Mouse (Mus musculus) cerebellum, postnatal 4 days (tissue): Measurements from ENCODE around the gene Ppp1r12c.

Source experiments
- DNase-seq, 2 experiments: peaks; one replicate each; pipeline ENCODE4 v3.0.0; 2022; ENCODE audit warnings: low spot score in 2 of 2, mixed read lengths in 1 of 2

Ppp1r12c gene

GRCm38 (mm10) chr7:4492284-4493224 is 8.9 kb downstream of the Ppp1r12c start:
- DNase-seq, result no peak

DNA sequence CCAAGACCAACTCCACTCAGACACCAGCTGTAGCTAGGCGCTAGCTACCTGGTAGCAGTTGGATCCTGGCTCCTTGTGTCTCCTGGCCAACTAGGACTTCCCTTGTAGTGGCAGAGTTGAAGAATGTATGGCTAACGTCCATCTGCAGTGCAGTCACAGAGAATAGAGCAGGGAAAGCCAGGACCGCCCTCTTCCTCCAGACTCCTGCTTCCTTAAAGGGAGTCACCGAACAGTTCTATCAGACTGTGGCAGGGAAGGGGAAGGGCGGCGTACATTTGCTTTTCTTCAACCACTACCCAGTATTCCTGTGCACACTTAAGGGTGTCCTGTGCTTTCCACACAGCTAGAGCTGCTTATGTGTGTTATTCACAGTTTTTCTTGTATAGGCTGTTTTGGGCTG is 10.2 kb downstream of the Ppp1r12c start:
- no peak for DNase-seq

DNA sequence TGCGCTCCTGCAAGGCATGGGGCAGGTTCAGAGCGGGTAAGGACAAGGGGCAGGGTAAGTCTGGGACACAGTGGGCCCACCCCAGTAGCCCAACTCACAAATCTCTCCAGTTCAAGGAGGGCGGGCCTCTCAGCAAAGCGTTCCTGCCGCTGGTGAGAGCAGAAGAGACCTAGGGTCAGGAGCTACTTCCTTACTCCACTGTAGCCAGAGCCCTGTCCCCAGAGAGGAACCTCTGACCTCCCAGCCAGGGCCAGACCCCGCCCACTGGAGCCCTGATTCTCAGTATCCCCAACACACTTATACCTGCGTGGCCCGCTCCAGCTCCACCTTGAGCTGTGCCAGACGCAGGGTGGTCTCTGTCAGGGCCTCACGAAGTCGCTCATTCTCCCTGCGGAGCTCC is 19.2 kb downstream of the Ppp1r12c start:
- DNase-seq, result no peak

- DNase-seq, result peak in 1 of 2 experiments; percentile 29
These were observed 21.8 kb downstream of the Ppp1r12c start for GRCm38 (mm10) chr7:4479674-4480073.

GRCm38 (mm10) chr7:4478796-4479291 is 22.6 kb downstream of the Ppp1r12c start:
- no peak for DNase-seq

- DNase-seq, result peak; percentile 35 to 64
These were observed 23.3 kb downstream of the Ppp1r12c start for GRCm38 (mm10) chr7:4478021-4478795.

DNA sequence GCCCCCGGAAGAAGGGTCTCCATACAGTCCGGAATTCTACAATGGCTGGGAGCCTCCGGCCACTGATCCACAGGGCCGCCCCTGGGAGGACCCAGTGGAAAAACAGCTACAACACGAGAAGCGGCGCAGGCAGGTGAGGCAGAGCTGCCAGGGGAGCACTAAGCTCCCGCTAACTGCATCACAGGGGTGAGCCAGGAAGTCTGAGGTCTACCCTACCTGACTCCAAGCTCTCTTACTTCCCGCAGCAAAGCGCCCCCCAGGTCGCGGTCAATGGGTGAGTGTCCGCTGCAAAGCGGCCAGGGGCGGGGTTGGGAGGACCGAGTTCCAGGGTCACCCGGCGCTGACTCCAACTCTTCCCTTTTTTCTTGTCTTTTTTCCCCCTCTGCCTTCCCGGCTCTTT is 27.5 kb downstream of the Ppp1r12c start:
- DNase-seq, result no peak

GRCm38 (mm10) chr7:4471179-4471555 is 30.3 kb downstream of the Ppp1r12c start:
- DNase-seq, result peak; percentile 66 to 85

DNA sequence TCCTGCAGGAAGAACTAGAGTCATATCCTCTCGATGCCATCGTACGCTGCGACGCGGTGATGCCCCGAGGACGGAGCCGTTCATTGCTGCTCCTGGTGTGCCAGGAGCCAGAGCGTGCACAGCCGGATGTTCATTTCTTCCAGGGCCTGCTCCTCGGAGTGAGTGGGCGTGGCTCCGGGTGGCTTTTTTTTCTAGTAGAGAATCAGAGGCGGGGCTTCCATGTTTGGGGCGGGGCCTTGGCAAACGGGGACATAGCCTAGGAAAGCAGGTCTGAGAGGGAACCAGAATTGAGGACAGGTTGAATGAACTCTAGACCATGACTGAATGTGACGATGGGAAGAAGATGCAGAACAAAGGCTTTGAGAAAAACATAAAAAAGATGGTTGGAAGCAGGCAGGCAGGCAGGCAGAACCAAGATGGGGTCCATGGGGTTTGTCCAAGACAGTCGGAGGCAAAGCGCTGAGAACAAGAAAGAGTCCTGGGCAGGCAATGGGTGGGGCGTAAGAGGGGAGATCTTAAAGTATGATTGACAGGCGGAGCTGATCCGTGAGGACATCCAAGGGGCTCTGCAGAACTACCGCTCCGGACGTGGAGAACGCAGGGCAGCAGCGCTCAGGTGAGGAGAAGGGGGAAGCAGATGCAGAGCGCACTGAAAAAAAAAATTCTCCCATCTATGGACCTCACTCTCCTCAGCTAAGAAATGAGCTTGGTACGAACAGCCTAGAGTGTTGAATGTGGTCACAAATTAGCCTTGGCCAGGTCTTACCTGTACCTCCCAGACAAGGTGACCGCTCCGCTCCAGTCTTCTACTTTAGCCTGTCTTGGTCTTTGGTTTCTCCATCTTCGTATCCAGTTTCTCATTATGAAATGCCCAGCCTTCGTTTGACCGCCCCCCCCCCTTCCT is 31.0 kb downstream of the Ppp1r12c start:
- peak; percentile 32 to 58 for DNase-seq

DNA sequence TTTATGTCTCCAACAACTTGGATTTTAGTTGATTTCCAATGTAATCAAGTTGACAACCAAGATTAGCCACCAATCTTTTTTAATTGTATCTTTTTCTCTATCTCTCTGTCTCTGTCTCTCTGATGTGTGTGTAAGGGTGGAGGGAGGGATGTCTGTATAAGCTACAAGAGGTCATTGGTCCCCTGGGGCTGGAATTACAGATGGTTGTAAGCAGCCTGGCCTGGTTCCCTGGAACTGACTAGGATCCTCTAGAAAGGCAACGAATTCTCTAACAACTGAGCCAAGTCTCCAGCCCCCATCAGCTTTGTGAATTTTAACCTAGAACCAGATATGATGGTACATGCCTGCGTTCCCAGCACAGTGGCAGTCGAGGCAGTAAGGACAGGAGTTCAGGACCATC is 33.7 kb downstream of the Ppp1r12c start:
- DNase-seq, result no peak

- no peak for DNase-seq
These were observed 37.2 kb downstream of the Ppp1r12c start for GRCm38 (mm10) chr7:4464194-4464824.

DNA sequence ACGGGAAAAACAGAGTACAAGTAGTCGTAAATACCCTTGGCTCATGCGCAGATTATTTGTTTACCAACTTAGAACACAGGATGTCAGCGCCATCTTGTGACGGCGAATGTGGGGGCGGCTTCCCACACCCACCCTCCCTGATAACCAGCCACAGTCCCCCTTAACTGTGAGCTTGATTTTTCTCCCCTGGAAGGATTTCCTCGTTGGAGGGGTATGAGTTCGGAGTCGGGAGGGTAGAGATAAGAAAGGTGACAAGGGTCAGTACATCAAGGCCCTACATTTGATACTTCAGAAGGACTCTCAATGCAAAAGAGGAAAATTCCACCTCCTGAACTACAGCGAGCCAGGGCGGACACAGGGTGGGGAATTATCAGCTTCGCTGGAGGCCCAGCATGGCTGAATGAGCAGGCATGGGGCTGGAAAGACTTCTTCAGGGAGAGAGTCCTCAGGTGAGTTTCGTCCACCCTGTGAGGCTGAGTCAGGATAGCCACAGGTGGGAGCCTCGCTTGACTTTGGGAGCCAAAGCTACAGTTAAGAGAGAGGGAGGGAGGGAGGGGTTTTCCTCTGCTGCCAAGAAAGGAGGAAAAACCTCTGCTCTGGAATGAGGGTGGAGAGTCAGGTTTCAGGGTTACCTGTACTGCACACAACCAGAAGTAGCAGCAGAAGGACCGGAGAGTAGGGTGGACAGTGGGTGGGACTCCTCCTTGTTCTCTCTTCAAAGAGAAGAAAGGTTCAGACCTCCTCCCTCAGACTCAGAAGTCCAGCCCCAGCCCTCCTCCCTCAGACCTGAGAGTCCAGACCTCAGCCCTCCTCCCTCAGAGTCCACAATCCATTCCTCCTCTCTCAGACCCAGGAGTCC is 40.7 kb downstream of the Ppp1r12c start, which contains the start of gene Eps8l1:
Gene Eps8l1 (plus strand): TSS at position 99 of the 859 bp plus-strand sequence.
- DNase-seq, result no peak

- DNase-seq, result no peak
These were observed 48.8 kb downstream of the Ppp1r12c start for GRCm38 (mm10) chr7:4452644-4453043.

- DNase-seq, result no peak
These were observed 52.3 kb downstream of the Ppp1r12c start for GRCm38 (mm10) chr7:4449211-4449610.

GRCm38 (mm10) chr7:4448439-4448838 is 53.0 kb downstream of the Ppp1r12c start:
- no peak for DNase-seq

DNA sequence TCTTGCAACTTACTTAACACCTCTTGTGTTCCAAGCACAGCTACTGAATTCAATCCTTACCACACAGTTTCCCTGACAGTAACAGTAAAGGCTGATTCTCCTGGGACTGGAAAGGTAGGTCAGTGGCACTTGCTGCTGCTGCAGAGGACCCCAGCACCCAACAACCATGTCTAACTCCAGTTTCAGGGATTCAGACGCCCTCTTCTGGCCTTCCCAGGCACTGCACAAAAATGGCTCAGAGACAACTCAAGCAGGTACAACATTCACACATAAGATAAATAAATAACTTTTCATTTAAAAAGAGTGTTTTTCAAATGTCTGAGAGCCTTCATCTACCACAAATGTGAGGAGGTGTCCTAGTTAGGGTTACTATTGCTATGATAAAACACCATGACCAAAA is 54.3 kb downstream of the Ppp1r12c start:
- no peak for DNase-seq

DNA sequence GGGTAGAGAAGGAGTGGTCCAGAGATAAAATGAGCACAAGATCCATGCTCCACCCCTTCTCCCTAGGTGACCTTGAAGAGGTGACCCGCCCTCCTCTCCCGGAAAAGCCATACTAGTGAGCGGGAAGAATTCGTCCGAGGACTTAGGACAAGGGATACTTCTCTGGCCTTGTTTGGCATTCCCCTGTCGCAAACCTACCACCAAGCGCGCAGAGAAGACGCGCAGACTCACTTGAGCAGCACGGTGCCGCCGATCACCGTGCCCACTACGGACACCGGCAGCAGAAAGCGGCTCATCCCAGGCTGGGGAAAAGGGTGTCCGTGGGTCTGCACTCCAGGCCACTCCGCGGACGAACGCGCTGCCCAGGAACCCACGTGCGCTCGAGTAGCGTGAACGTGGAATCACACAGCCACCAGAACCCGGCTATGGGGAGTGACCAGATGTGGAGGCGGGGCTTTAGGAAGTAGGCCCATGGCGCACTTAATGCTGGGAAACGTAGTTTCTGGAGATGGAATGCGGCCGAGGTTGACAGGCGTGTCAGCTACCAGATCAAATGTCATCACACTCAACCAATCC is 56.2 kb downstream of the Ppp1r12c start, which contains the start of gene Rdh13:
Gene Rdh13 (minus strand): TSS at position 434 of the 576 bp plus-strand sequence.
- peak; percentile 55 to 81 for DNase-seq

DNA sequence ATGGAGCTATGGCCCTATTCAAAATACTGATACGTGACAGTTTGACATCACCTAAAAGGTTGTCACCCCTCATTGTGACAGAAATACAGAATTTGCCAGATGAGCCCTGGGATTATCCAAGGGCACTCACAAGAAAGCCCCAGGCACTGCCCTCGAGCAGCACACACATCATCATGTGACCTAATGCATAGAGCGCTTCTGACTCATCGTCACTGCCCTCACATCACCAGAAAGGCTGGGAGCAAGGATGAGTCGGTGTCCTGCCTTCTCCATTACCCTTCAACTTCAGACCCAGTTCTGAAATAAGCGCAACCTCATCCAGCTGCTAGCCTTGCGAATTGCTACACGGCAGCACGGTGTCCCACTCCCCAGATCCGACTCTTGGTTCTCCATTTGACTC is 60.9 kb downstream of the Ppp1r12c start:
- no peak for DNase-seq

- DNase-seq, result no peak
These were observed 63.8 kb downstream of the Ppp1r12c start for GRCm38 (mm10) chr7:4437721-4438120.
